Mouse (Mus musculus) ES-Bruce4 (cell line): Measurements from ENCODE around the gene Stil. TPM values are rescaled to one million over a fixed set of nuclear protein-coding genes. Genes with fewer than 3 reads are reported as not detected.

Experiments used
- H3K27ac ChIP-seq: 2 replicates; pipeline ENCODE4 v1.5.1; 2012; ENCODE audit warnings: low read length, inconsistent platforms; ENCODE audit not compliant: insufficient read depth
- H3K27me3 ChIP-seq: 2 replicates; pipeline ENCODE4 v1.6.1; 2012; ENCODE audit warnings: mild to moderate bottlenecking, low read length, inconsistent platforms; ENCODE audit not compliant: control insufficient read depth, poor library complexity, insufficient read depth, severe bottlenecking
- H3K36me3 ChIP-seq: 2 replicates; pipeline ENCODE4 v1.6.1; 2012; ENCODE audit warnings: inconsistent platforms, mild to moderate bottlenecking, low read length, moderate library complexity; ENCODE audit not compliant: control insufficient read depth, poor library complexity, insufficient read depth, severe bottlenecking
- H3K4me1 ChIP-seq: one replicate; pipeline ENCODE4 v1.8.1; 2011; ENCODE audit warnings: low read length; ENCODE audit not compliant: control insufficient read depth, insufficient read depth
- H3K4me3 ChIP-seq: 2 replicates; pipeline ENCODE4 v1.5.1; 2011; ENCODE audit warnings: low read depth, mild to moderate bottlenecking, low read length
- H3K9ac ChIP-seq: 2 replicates; pipeline ENCODE4 v1.6.1; 2012; ENCODE audit warnings: low read depth, mild to moderate bottlenecking, inconsistent platforms; ENCODE audit not compliant: poor library complexity, severe bottlenecking
- H3K9me3 ChIP-seq: replicated peaks from 2 replicates; pipeline ENCODE4 v1.6.1; 2012; ENCODE audit warnings: mild to moderate bottlenecking, low read length, inconsistent platforms; ENCODE audit not compliant: control insufficient read depth, poor library complexity, insufficient read depth, severe bottlenecking
- CTCF ChIP-seq: IDR thresholded peaks from one replicate; pipeline ENCODE4 v1.8.1; 2011; ENCODE audit warnings: low read depth, low read length
- EP300 ChIP-seq: IDR thresholded peaks from 2 replicates; pipeline ENCODE4 v1.6.1; 2011; ENCODE audit warnings: low read depth, low read length; ENCODE audit not compliant: insufficient read depth
- POLR2A ChIP-seq: IDR thresholded peaks from one replicate; pipeline ENCODE4 v1.8.1; 2011; ENCODE audit warnings: low read length; ENCODE audit not compliant: insufficient read depth
- polyA plus RNA-seq: library from polyadenylated mRNA; stranded (reverse); fragments of >200 nt; gene quantifications from 2 replicates; pipeline ENCODE4 v1.2.4, GENCODE M21; 2011; ENCODE audit warnings: low read depth; ENCODE audit not compliant: missing spikeins, insufficient read depth, insufficient read length

Gene Stil
- polyA plus RNA-seq, 1 experiment: 25.3 TPM

- Histone ChIP-seq H3K36me3 (no peaks in the 10 kb centered on the region), H3K4me1 (no peaks in the 10 kb centered on the region), H3K9me3 (no peaks in the 10 kb centered on the region), H3K9ac (peak overlapping the region; percentile 41; the same call in 1 of the 2 replicates), H3K27ac (no peak overlapping the region), H3K27me3 (peaks cover 8% of the 10 kb centered on the region), H3K4me3 (peak overlapping the region; percentile 30; the same call in 1 of the 2 replicates)
- TF ChIP-seq CTCF (no peak), POLR2A (no peak), EP300 (no peak)
Observed at GRCm38 (mm10) chr4:115063518-115064239, 63.7 kb downstream of the Stil start.

- H3K9ac ChIP-seq: no peak overlapping the region
- H3K27ac ChIP-seq: no peak overlapping the region
- TF ChIP-seq EP300: no peak
- TF ChIP-seq CTCF: no peak
- no peak for TF ChIP-seq POLR2A
- no peak overlapping the region for H3K4me3 ChIP-seq
- no peaks in the 10 kb centered on the region for H3K27me3 ChIP-seq
- no peaks in the 10 kb centered on the region for H3K4me1 ChIP-seq
- no peaks in the 10 kb centered on the region for H3K9me3 ChIP-seq
- no peaks in the 10 kb centered on the region for H3K36me3 ChIP-seq
Observed at GRCm38 (mm10) chr4:115071668-115072067, 71.7 kb downstream of the Stil start.

GRCm38 (mm10) chr4:115074789-115075188, 74.8 kb downstream of the Stil start:
- Histone ChIP-seq H3K27me3 (no peaks in the 10 kb centered on the region), H3K27ac (no peak overlapping the region)
- no peak for TF ChIP-seq POLR2A
- TF ChIP-seq EP300: no peak

GRCm38 (mm10) chr4:115075204-115075915, 75.4 kb downstream of the Stil start:
- H3K27ac ChIP-seq: no peak overlapping the region
- no peaks in the 10 kb centered on the region for H3K4me1 ChIP-seq

More at GRCm38 (mm10) chr4:115074789-115075188, 74.8 kb downstream of the Stil start:
- Histone ChIP-seq H3K4me1 (no peaks in the 10 kb centered on the region), H3K9me3 (no peaks in the 10 kb centered on the region), H3K36me3 (no peaks in the 10 kb centered on the region), H3K4me3 (no peak overlapping the region), H3K9ac (no peak overlapping the region)

GRCm38 (mm10) chr4:115078892-115079820, 79.2 kb downstream of the Stil start:
- Histone ChIP-seq H3K4me1 (no peaks in the 10 kb centered on the region), H3K27ac (no peak overlapping the region), H3K9me3 (no peaks in the 10 kb centered on the region), H3K4me3 (no peak overlapping the region), H3K36me3 (no peaks in the 10 kb centered on the region), H3K27me3 (no peaks in the 10 kb centered on the region), H3K9ac (no peak overlapping the region)
- TF ChIP-seq POLR2A: no peak
- TF ChIP-seq CTCF: no peak
- no peak for TF ChIP-seq EP300

More at GRCm38 (mm10) chr4:115075204-115075915, 75.4 kb downstream of the Stil start:
- TF ChIP-seq POLR2A (no peak), CTCF (no peak), EP300 (no peak)
- no peaks in the 10 kb centered on the region for H3K36me3 ChIP-seq
- no peak overlapping the region for H3K9ac ChIP-seq
- no peaks in the 10 kb centered on the region for H3K9me3 ChIP-seq
- H3K27me3 ChIP-seq: no peaks in the 10 kb centered on the region
- no peak overlapping the region for H3K4me3 ChIP-seq
